Mouse (Mus musculus): ENCODE measurements around the gene Ceacam12.

- TF ChIP-seq TAL1 (IDR thresholded peaks at IDR 0.05; ENCODE audit: low read length) (no peak), GATA1 (IDR thresholded peaks at IDR 0.05; ENCODE audit: low read length) (no peak)
Observed at GRCm38 (mm10) chr7:18100785-18101184, 35.1 kb downstream of the Ceacam12 start.

All from erythroblast, embryonic 14.5 days (primary cell).